Mouse (Mus musculus): ENCODE results near the gene Adprhl1. TPM values are rescaled to one million over a fixed set of nuclear protein-coding genes. Genes with fewer than 3 reads are reported as not detected.
A peak's percentile ranks its signal among the peaks of the same experiment; 100 is the strongest.

Gene Adprhl1
- polyA plus RNA-seq, 1 experiment from 2014 or later: not detected

DNA sequence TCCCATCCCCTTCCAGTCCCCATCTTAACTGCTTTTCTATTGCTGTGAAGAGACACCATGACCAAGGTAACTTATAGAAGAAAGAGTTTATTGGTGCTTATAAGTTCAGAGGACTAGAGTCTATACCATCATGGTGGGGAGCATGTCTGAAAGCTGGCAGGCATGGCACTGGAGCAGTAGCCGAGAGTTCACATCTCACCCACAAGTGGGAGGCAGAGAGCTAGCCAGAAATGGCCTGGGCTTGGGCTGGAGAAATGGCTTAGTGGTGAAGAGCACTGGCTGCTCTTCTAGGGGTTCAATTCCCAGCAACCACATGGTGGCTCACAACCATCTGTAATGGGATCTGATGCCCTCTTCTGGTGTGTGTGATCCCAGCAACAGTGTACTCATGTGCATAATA is 50.5 kb downstream of the Adprhl1 start:
- no peak overlapping the region for H3K9ac ChIP-seq
- 52% methylated on average over 1 of the region's 1 CpGs for WGBS
- no peak overlapping the region for H3K27ac ChIP-seq
- H3K36me3 ChIP-seq (replicated peaks): no peaks in the 10 kb centered on the region
- no peak overlapping the region for H3K4me3 ChIP-seq
- H3K4me1 ChIP-seq: peaks cover 14% of the 10 kb centered on the region
- no peaks in the 10 kb centered on the region for H3K9me3 ChIP-seq
- H3K4me2 ChIP-seq: no peak overlapping the region
- no peak for ATAC-seq (replicated peaks)
- H3K27me3 ChIP-seq (replicated peaks): peaks cover 15% of the 10 kb centered on the region

DNA sequence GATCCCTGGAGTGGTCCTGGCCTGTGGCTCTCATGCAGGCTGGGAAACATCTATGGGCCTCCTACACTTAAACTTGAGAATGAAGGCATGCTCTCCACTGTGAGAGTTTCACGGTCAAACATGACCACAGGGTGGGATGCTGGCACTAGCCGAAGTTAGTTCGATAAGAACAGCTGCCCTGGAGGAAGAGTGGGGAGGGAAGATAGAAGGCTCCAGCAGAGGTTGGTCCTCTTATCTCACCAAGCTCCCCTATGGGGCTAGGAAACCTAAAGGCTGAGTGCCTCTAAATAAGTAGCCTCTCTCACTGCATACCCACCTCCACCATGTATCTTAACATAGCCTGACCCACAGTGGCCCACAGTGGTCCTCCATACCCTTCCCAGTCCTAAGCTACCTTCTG is 51.2 kb downstream of the Adprhl1 start:
- H3K27ac ChIP-seq: no peak overlapping the region
- no peaks in the 10 kb centered on the region for H3K36me3 ChIP-seq (replicated peaks)
- no peak overlapping the region for H3K9ac ChIP-seq
- no peak overlapping the region for H3K4me3 ChIP-seq
- H3K9me3 ChIP-seq: no peaks in the 10 kb centered on the region
- no peak overlapping the region for H3K4me2 ChIP-seq
- peaks cover 15% of the 10 kb centered on the region for H3K27me3 ChIP-seq (replicated peaks)
- peaks cover 14% of the 10 kb centered on the region for H3K4me1 ChIP-seq
- 94% methylated on average over 3 of the region's 3 CpGs for WGBS
- no peak for ATAC-seq (replicated peaks)

DNA sequence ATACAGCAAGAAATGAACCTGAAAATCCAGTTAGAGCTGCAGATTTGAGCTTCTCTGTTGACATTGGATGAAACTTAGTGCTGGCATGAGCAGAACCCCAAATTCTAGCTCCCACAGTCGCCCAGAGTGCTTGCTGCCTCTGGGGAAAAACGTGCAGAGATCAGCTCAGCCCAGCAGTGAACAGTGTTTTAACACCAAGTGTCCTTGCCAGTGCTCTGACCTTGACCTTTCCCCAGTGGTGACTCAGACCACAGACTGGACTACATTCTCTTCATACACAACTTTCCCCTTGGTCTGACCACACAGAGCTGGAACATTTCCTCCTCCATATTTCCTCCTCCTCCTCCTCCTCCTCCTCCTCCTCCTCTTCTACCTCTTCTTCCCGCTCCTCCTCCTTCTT is 51.9 kb downstream of the Adprhl1 start:
- no peak for ATAC-seq (replicated peaks)
- H3K9me3 ChIP-seq: no peaks in the 10 kb centered on the region
- H3K27ac ChIP-seq: no peak overlapping the region
- peaks cover 15% of the 10 kb centered on the region for H3K27me3 ChIP-seq (replicated peaks)
- H3K9ac ChIP-seq: no peak overlapping the region
- H3K4me1 ChIP-seq: peaks cover 14% of the 10 kb centered on the region
- H3K4me2 ChIP-seq: no peak overlapping the region
- WGBS: 46% methylated on average over 3 of the region's 3 CpGs
- no peak overlapping the region for H3K4me3 ChIP-seq
- no peaks in the 10 kb centered on the region for H3K36me3 ChIP-seq (replicated peaks)

DNA sequence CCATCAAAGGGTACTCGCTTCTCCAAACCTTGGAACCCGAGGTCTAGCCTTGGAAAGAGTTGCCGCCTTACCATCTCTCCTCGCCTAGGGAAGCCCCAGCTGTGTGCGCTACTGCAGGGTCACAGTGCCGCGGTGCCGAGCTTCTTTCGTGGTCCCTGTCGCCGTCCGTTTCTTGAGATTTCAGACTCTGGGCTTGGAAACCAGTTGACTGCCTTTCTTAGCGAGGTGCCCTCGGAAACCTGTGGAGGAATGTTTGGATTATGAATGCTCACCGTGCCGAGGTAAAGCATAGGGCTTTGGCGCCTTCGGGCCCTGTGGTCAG is 53.0 kb downstream of the Adprhl1 start:
- peaks cover 14% of the 10 kb centered on the region for H3K4me1 ChIP-seq
- peak overlapping the region; percentile 82 for H3K4me3 ChIP-seq
- peak overlapping the region; percentile 84 for H3K4me2 ChIP-seq
- no peaks in the 10 kb centered on the region for H3K9me3 ChIP-seq
- WGBS: 3% methylated on average over 18 of the region's 18 CpGs
- no peak overlapping the region for H3K27ac ChIP-seq
- H3K27me3 ChIP-seq (replicated peaks): peaks cover 15% of the 10 kb centered on the region
- no peaks in the 10 kb centered on the region for H3K36me3 ChIP-seq (replicated peaks)
- peak overlapping the region; percentile 75; the same call in 1 of the 2 replicates for H3K9ac ChIP-seq
- ATAC-seq (replicated peaks): no peak

DNA sequence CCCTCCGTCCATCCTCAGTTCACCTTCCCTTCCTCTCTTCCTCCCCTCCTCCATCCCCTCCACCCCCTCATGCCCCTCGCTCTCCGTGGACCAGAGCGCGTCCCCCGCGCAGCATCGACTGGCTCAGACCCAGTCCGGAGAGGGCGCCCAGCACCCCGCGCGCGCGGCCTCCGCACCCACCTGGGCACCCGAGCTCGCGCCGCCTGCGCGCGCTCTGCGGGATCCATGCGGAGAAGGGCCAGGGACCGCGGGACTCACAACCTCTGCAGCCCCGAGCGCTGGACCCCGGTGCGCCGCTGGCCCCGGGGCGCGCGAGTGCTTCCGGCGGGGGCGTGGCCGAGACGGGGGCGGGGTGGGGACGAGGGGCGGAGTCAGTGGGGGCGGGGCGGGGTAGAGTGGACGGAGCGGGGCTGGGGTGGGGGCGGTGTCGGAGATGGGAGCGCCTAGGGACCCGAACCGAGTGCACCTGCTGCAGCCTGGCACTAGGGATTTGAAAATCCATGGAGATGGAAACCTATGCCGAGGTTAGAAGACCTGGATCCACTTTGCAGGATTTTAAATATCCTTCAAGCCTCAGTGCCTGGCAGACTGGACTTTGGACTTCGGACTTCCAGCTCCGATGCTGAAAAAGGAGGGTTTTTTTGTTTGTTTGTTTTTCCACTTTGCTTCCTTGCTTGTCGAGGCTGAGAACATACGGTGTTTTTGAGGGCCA is 53.5 kb downstream of the Adprhl1 start, which contains the start of gene Grtp1:
Gene Grtp1 (minus strand): TSS at position 320 of the 712 bp plus-strand sequence.
- ATAC-seq (replicated peaks): peak; percentile 82
- no peaks in the 10 kb centered on the region for H3K9me3 ChIP-seq
- under 1% methylated on average over 37 of the region's 58 CpGs for WGBS

DNA sequence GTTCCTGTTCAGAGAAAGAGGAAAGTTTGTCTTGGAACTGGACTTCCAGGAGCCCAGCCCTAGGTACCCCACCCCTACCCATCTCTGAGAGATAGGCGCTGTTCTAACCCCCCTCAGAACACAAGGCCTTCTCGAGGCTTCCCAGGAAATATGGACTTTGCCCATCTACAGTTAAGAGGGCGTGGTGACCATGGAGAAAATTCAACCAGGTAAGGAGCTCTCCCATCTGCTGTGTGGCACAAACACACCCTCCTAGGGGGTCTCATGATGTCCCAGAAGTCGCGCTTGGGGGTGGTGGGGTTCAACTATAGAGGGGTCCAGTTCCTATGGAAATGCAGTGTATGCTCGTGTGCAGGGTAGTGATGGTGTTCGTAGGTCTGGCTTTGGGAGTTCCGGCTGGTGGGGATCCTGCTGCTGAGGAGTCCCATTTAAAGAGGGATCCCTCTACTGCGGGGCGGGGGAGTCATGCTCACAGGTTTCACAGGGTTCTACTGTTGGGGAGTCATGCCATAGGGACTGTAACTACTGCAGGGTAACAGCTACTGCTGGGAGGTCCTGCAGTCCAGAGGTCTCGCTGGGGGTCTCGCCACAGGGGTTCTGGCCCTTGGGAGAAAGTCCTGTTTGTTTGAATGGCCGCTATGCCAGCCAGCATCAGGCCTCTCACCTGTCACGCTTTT is 54.4 kb downstream of the Adprhl1 start:
- H3K4me3 ChIP-seq: peak overlapping the region; percentile 82
- peak overlapping the region; percentile 75; the same call in 1 of the 2 replicates for H3K9ac ChIP-seq
- 27% methylated on average over 14 of the region's 14 CpGs for WGBS
- no peak overlapping the region for H3K27ac ChIP-seq
- peaks cover 19% of the 10 kb centered on the region for H3K4me1 ChIP-seq
- no peaks in the 10 kb centered on the region for H3K9me3 ChIP-seq
- ATAC-seq (replicated peaks): 0 out of 2 replicates have a peak, but pooled peaks have one; percentile 12
- no peaks in the 10 kb centered on the region for H3K36me3 ChIP-seq (replicated peaks)
- peaks cover 15% of the 10 kb centered on the region for H3K27me3 ChIP-seq (replicated peaks)
- H3K4me2 ChIP-seq: peak overlapping the region; percentile 84

More for the DNA sequence above, 53.5 kb downstream of the Adprhl1 start, which contains the start of gene Grtp1:
- Histone ChIP-seq H3K4me3 (peak within 1 kb of the TSS; percentile 82), H3K27me3 (replicated peaks) (peaks cover 15% of the 10 kb centered on the region), H3K4me2 (peak within 1 kb of the TSS; percentile 84), H3K9ac (peak within 1 kb of the TSS; percentile 75), H3K27ac (no peak within 1 kb of the TSS), H3K36me3 (replicated peaks) (no peaks in the 10 kb centered on the region), H3K4me1 (peaks cover 14% of the 10 kb centered on the region)

DNA sequence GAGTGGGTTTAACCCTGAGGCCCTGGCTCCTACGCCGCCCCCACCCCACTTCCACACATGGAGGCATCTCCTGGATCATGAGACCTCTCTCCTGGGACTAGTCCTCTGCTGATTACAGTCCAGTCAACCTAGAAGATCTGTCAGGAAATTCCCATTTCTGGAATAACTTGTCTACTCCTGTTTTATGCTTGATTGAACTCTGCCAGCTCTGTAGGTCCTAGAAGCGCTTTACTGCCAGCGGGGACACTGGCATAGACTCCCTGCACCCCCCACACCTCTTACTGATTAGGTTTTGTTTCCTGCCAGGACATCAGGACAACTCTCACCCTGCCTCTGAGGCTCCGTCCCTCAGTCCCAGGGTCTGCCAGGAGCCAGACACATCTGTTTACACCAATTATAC is 56.5 kb downstream of the Adprhl1 start:
- no peak overlapping the region for H3K9ac ChIP-seq
- WGBS: 83% methylated on average over 5 of the region's 5 CpGs
- no peak overlapping the region for H3K4me2 ChIP-seq
- H3K4me3 ChIP-seq: no peak overlapping the region
- ATAC-seq (replicated peaks): no peak
- H3K9me3 ChIP-seq: no peaks in the 10 kb centered on the region
- H3K4me1 ChIP-seq: peaks cover 19% of the 10 kb centered on the region
- no peak overlapping the region for H3K27ac ChIP-seq
- peaks cover 10% of the 10 kb centered on the region for H3K27me3 ChIP-seq (replicated peaks)
- no peaks in the 10 kb centered on the region for H3K36me3 ChIP-seq (replicated peaks)

DNA sequence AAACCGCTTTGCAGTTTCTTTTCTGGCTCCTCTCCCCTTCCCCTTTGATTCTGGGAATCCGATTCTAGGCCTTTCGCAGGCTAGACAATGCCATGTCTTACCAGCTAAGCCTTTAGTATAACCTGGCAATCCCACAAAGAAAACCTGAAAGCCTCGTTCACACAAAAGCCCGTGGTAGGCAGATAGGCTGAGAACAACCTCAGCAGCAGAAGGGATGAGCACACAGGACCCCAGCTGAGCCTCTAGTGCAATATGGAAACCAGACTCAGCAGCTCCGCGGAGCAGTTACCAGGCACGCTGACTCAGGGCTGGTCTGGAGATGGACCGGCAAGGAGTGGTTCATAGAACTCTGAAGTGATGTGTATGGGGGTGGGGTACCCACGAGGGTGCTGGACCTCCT is 59.1 kb downstream of the Adprhl1 start:
- Histone ChIP-seq H3K9ac (no peak overlapping the region), H3K4me2 (no peak overlapping the region), H3K9me3 (no peaks in the 10 kb centered on the region), H3K27me3 (replicated peaks) (no peaks in the 10 kb centered on the region), H3K4me1 (peaks cover 9% of the 10 kb centered on the region), H3K4me3 (no peak overlapping the region), H3K27ac (peak overlapping the region; percentile 67), H3K36me3 (replicated peaks) (no peaks in the 10 kb centered on the region)
- 21% methylated on average over 10 of the region's 10 CpGs for WGBS
- ATAC-seq (replicated peaks): peak; percentile 67

DNA sequence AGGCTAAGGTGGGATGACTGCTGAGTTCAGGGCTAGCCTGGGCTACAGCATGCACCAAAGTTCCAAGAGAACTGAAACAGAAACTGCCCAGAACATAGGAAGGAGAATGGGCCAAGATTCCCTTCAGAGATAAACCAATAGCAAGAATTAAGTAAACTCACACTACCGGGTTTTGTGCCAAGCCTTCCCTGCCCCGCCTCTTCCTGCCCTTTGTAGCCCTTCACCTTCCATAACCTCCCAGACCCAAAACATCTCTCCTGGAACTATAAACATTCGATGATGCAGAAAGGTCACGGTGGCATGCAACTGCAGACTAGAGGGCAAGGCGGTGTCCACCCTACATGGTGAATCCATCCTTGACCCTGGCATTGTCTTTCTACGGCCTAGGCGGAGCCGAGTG is 63.7 kb downstream of the Adprhl1 start:
- no peak overlapping the region for H3K4me2 ChIP-seq
- WGBS: 88% methylated on average over 8 of the region's 8 CpGs
- no peak for ATAC-seq (replicated peaks)

DNA sequence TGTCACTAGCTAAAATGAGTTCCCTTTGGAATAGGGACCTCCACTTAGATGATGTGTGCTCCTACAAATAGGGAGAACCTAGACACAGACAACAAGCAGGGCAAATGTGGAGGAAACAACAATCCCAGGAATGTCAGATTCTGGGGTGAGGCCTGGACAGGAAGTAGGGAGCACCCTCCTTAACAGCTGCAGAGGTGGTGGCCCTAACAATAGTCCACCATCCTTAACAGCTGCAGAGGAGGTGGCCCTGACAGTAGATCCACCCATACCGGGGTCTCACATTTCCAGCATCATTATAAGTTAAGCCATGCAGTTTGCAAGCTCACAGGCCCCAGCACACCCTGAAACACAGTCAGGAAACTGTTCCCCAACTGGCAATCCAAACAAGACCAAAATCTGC is 65.1 kb downstream of the Adprhl1 start:
- no peak for ATAC-seq (replicated peaks)
- Histone ChIP-seq H3K9ac (no peak overlapping the region), H3K36me3 (replicated peaks) (no peaks in the 10 kb centered on the region), H3K9me3 (no peaks in the 10 kb centered on the region), H3K27me3 (replicated peaks) (no peaks in the 10 kb centered on the region), H3K4me1 (no peaks in the 10 kb centered on the region), H3K27ac (no peak overlapping the region), H3K4me3 (no peak overlapping the region), H3K4me2 (no peak overlapping the region)
- 84% methylated on average over 1 of the region's 1 CpGs for WGBS

More for the DNA sequence above, 63.7 kb downstream of the Adprhl1 start:
- Histone ChIP-seq H3K9me3 (no peaks in the 10 kb centered on the region), H3K4me3 (no peak overlapping the region), H3K4me1 (peaks cover 4% of the 10 kb centered on the region; the same call in 1 of the 2 replicates), H3K27me3 (replicated peaks) (no peaks in the 10 kb centered on the region), H3K36me3 (replicated peaks) (no peaks in the 10 kb centered on the region), H3K27ac (no peak overlapping the region), H3K9ac (no peak overlapping the region)

DNA sequence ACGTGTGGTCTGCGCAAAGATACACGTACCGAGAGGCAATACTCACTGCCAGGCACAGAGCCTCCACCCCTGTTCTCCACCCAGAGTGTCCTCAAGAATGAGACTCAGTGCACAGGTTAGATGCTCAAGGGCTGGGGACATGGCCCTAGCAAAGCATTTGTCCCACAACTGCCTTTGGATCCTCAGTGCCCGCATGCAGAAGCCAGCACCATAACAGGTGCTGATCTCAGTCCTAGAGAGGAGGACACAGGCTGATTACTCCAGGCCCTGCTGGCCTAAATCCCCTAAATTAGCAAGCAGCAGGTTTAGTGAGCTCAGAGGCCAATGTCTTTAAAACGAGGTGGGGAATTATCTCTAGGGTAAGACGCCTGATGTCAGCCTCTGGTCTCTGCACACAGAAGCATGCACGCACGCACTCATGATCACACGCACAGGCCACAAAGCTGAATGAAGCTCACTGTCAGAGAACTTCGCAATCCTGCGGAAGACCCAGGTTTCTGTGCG is 65.9 kb downstream of the Adprhl1 start:
- ATAC-seq (replicated peaks): no peak
- Histone ChIP-seq H3K36me3 (replicated peaks) (no peaks in the 10 kb centered on the region), H3K4me2 (no peak overlapping the region), H3K4me1 (no peaks in the 10 kb centered on the region), H3K27ac (no peak overlapping the region), H3K4me3 (no peak overlapping the region), H3K27me3 (replicated peaks) (no peaks in the 10 kb centered on the region), H3K9ac (no peak overlapping the region), H3K9me3 (no peaks in the 10 kb centered on the region)
- 82% methylated on average over 13 of the region's 13 CpGs for WGBS

DNA sequence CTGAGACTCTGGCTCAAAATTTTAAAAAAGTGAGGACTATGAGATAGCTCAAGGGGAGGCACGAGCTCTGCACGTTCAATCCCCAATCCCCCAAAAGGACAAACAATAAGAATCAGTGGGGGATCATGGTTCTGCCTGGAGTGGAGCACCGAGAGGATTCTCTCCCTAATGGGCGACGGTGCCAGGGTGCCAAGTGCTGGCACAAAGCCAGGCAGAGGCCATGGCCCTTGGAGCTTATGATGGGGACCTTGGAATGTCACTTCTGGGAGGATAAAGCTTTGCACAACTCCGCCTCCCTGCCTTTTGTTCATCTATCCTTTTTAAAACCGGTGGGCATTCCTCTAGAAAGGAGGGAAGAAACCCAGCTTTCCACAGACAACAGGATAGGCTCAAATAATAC is 66.3 kb downstream of the Adprhl1 start:
- Histone ChIP-seq H3K4me2 (no peak overlapping the region), H3K27me3 (replicated peaks) (no peaks in the 10 kb centered on the region), H3K36me3 (replicated peaks) (no peaks in the 10 kb centered on the region), H3K9me3 (no peaks in the 10 kb centered on the region), H3K27ac (no peak overlapping the region), H3K4me1 (no peaks in the 10 kb centered on the region), H3K9ac (no peak overlapping the region), H3K4me3 (no peak overlapping the region)
- WGBS: 57% methylated on average over 7 of the region's 7 CpGs
- ATAC-seq (replicated peaks): no peak
